Mouse (Mus musculus) right cerebral cortex, adult 2 months (tissue): ENCODE results near the gene Bcap31.

Experiments used
- DNase-seq, 2 experiments: peaks; one replicate each; pipeline ENCODE4 v3.0.0; 2021 to 2022; ENCODE audit warnings: low spot score in 2 of 2

Gene Bcap31

DNA sequence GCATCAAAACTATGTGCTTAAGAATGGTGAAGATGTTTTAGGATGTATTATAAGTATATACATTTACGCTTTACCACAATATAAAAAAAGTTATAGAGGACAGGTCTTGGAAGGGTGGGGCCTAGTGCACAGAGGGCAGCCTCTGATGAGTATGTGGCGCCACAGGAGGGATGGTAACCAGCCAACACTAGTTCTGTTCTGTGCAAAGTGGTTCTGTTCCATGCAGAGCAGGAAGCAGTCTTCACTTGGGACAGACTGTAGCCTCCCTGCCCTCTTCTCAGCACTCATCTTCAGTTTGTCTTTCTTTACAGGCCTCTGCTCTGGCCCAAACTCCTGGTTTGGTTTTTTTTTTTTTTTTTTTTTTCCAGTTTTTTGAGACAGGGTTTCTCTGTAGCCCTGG, 31.8 kb downstream of the Bcap31 start:
- no peak for DNase-seq

DNA sequence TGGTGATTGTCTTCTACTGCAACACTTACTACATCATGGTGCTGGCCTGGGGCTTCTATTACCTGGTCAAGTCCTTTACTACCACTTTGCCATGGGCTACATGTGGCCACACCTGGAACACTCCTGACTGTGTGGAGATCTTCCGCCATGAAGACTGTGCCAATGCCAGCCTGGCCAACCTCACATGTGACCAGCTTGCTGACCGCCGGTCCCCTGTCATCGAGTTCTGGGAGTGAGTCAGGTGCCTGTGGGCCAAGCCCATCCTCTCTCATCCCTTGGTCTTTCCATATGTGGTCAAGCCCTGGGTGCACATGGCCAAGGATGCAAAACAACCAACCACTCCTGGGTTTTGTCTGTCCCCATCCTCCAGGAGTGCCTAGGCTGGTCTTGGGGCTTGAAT, 39.3 kb downstream of the Bcap31 start:
- DNase-seq, result no peak

DNA sequence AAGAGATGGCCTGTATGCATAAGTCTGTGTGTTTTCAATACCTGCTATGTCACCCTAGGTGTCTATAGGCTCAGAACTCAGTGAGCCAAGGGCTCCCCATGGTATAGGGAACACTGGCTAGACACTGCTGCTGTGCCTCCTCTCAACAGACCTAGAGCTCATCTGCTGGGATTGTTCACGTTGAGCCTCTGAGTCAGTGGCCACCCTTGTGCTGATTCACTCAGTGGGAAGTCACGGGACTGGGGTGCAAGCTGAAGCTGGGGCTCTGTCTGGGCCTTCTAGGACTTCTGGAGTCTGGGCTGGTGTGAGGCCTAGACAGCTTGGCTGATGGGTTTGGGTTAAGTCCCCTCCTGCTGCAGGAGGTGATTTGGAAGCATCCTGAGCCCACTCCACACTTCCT, 40.7 kb downstream of the Bcap31 start:
- peak; percentile 22 to 27 for DNase-seq

DNA sequence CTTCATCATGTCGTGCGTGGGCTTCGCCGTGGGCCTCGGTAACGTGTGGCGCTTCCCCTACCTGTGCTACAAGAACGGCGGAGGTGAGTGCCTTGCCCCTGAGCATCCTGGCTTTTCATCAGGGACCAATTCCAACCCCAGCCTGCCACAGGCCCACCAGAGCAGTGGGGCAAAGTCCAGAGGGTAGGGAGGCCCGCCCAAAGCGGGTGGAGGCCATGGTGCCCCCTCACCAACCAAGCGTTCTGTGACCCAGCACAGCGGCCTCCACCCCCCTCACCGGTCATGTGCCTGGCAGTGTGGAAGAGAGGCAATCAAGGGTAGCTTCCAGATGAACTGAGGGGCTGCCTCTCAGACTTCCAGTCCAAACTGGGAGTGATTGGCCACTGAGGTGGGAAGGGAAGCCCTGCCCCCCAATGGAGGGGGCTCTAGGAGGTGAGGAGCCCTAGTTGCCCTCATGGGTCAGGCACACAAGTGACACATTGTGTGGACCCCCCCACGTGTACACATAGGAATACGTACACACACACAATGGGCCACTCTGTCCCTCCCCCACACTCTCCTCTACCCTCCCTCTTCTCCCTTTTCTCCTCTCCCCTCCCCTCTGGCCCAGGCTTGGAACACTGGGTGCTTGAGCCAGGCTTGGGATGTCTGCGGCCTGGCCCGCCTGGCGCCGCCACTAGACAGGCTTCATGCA, 41.9 kb downstream of the Bcap31 start:
- DNase-seq, result no peak

GRCm38 (mm10) chrX:73673619-73673967, 42.4 kb downstream of the Bcap31 start:
- no peak for DNase-seq

DNA sequence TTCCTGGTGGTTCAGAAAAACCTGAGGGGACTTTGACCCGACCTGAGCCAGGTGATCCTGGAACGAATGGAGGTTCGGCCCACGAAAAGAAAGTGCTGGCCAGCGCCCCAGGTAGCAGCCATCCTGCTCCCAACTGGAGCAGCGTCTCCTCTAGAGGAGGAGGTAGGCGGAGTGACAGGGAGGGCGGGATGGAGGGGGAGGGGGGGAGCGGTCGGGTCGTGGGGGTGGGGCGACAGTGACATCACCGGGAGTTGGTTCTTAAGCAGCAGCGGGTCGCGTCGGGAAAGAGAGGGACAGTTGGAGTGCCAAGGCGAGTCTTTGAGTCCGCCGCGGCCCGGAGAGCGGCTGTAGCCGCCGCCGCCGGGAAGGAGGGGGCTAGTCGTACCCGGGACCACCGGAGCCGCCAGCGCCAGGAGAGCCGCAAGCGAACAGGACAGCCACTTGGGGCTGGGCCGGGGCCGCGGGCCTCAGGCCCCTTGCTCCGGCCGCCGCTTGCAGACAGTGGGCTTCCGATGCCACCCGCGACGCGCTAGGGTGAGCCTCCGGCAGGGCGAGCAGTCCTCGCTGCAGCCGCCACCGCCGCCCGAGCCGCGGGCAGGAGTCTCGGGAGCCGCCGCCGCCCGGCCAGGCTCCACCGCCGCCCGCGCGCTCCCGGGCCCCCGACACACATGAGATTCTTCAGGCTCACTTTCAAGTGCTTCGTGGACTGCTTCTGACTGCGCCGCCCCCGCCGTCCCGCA, 42.9 kb downstream of the Bcap31 start, which contains the start of gene Slc6a8:
Gene Slc6a8, plus strand, starts transcription at position 272 of the 740 bp plus-strand sequence.
- peak; percentile 46 to 59 for DNase-seq

GRCm38 (mm10) chrX:73672031-73672431, 43.9 kb downstream of the Bcap31 start:
- DNase-seq, result peak; percentile 31 to 43

GRCm38 (mm10) chrX:73663143-73663542, 52.8 kb downstream of the Bcap31 start:
- DNase-seq, result no peak

DNA sequence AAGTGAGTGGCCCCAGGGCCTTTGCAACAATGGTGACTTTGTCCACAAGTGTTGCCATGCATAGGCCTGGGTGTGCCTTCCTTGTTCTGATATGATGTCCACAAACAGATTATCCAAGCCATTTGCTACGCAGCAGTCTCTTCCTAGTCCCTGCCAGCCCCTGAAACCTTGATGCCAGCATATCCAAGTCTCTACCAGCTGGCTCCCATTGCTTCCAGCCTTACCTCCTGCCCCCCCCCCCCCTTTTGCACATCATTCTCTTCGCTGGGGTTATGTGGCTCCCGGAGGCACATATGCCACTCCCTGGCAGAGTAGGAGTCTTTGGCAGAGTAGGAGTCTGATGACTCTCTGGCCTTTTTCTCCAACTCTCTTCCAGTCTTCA, 55.7 kb downstream of the Bcap31 start:
- DNase-seq, result no peak

DNA sequence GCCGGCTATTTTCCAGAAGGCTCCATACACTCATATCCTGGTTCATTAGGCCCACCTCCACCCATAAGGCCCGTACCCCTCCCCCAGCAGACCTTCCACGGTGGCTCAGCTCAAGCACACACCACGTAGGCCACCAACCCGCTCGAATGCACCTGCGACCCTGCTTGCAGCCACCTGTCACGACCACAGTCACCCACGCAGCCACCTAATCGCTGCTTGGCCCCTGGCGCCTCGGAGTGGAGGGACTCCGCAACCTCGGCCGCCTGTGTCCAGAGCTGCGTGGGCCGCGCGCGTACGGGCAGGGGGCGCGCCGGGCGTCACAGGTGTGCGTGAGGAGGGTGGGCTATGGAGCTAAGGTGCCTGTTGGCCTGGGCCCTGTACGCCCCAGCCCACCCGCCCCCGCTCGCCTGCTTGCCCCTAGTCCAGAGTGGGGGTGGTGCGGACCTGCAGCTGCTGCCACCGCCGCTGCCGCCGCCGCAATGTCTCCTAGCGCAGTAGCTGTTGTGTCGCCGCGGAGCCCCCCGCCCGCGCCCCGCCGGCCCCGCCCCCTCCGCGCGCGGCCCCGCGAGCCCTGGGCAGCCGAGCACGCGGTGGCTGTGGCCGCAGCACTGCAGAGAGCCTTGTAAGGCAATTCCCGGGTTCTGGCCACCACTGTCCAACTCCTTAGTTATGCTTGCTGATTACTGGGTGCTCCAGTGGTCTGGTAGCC, 56.2 kb downstream of the Bcap31 start, which contains the start of gene Pnck:
Gene Pnck, minus strand, starts transcription at position 543 of the 709 bp plus-strand sequence.
- no peak for DNase-seq

GRCm38 (mm10) chrX:73658936-73659574, 56.9 kb downstream of the Bcap31 start:
- DNase-seq, result peak; percentile 42 to 61

DNA sequence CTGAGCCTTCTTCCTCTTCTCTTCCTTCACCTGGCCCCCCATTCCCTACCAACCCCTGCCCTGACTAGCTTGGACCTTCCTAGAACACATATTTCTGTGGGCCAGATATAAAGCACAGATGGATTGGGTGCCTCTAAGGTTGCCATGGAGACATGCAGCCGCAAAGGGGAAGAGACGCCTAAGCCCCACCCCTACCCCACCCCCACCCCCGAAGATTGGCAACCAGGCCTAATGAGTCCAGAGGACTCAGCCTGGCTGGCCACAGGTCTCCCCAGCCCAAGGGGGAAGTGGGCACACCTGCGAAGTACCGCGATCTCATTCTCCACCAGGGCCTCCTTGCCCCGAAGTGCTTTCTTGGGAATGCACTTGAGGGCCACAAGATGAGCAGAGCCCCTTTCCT, 57.6 kb downstream of the Bcap31 start:
- no peak for DNase-seq

GRCm38 (mm10) chrX:73655529-73655928, 60.4 kb downstream of the Bcap31 start:
- no peak for DNase-seq

- DNase-seq, result peak in 1 of 2 experiments; percentile 75
Measured at GRCm38 (mm10) chrX:73654177-73654576, 61.8 kb downstream of the Bcap31 start.

- DNase-seq, result no peak
Measured at GRCm38 (mm10) chrX:73653392-73653791, 62.6 kb downstream of the Bcap31 start.

DNA sequence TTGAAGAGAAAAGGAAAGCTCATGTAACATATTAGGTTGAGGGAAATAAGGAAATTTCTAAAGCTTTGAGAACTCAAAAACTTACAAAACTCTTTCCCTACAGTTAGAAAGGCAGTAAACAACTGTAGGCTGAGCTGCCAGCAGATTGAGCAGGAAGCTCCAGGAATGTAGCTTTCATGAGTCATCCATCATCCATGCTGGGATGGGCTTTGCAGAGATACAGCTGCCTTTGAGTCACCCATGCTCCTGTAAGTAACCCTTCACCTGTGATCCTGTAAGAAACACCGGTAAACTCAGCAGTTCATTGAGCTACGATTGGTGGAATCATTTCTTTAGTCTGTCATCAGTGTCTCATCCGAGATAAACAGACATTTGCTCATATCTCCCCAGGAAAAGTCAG, 65.1 kb downstream of the Bcap31 start:
- DNase-seq, result no peak

DNA sequence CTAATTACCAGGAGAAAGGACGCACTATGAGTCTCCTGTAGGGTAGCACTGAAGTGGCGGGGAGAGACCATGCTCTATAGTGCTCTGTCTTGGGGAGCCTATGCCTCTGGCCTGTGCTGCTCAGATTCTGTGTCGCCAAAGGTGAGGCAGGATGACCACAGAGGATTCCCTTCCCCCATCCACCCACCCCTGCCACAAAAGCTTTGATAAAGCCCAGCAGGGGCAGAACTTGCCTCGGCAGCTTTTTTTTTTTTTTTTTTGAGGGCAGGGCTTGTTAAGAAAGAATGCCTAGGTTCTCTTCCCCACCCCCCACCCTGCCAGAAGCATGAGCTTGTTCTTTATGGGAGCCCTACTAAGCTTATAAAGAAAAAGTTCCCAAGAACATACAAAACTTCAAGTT, 70.9 kb downstream of the Bcap31 start:
- DNase-seq, result no peak

DNA sequence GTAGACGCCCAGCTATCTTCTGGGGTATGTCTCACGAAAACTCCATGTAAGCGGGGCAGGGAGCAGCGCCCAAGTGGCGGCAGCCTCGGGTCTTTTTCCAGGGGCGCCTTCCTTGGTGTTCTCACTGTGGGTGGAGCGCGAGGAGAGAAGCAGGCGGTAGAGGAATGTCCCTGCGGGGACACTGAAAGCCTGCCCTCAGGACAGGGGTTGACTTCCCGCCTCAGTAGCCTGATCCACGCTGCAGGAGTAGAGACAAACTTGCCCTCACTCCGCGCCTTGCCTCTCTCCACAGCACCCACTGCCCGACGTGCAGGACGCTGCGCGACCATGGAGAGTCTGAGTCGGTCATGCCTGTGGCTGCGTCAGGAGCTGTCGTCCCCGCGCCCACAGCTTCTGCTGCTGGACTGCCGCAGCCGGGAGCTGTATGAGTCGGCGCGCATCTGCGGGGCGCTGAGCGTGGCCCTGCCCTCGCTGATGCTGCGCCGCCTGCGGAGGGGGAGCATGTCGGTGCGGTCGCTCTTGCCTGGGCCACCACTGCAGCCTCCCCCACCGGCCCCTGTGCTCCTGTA, 76.0 kb downstream of the Bcap31 start:
- DNase-seq, result no peak

DNA sequence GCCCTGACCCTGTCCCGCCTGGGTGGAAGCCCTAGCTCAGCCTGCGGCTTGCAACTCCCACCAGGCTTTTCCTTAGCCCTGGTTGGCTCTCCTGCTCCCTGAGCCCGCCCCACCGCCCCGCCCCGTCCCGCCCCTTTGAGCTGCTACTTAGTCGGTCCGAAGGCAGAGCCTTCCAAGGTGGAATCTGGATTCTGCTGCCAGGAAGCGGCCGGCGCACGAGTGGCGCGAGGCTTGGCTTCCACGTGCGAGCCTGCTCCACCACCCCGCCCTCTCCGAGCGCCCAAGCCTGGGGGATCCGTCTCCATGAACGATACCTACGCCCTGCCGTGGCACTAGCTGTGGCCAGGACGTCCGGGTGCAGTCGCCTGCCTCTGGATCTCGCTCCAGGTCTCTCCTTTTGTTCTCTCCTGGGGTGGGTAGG, 76.7 kb downstream of the Bcap31 start, which contains the start of gene Dusp9:
Gene Dusp9, plus strand, starts transcription at position 165 of the 421 bp plus-strand sequence.
- no peak for DNase-seq

DNA sequence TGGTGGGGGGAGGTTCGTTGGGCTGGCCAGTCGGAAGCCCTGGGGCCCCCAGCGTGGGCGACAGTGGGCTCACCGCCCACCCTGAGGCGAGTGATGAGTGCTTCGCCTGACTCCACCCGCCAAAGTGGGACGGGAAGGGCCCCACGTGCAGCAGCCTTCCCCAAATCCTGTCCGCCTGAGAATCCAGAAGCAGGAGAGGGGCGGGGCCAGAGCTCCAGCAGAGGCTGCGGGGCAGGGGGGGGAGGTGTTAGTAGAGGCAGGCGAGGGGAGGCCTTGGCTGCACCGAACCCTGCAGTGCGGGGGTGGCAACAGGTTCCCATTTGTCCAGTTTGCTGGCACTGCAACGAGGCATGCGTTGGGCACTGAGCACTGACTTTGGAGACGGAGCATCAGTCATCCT, 78.6 kb downstream of the Bcap31 start:
- no peak for DNase-seq
